Mouse (Mus musculus): Measurements from ENCODE around the gene Nol12. TPM values are rescaled to one million over a fixed set of nuclear protein-coding genes. Genes with fewer than 3 reads are reported as not detected.

Nol12 gene
- polyA plus RNA-seq, 1 experiment from 2014 or later, result 20.3 TPM

GRCm38 (mm10) chr15:78989152-78990092 is 54.7 kb downstream of the Nol12 start:
- no peak for ATAC-seq
- Histone ChIP-seq H3K27me3 (ENCODE audit: insufficient read depth, low read length) (no peaks in the 10 kb centered on the region), H3K27ac (ENCODE audit: low read depth) (no peak overlapping the region), H3K4me2 (ENCODE audit: low read depth, low read length) (no peak overlapping the region), H3K9me3 (ENCODE audit: low read length) (no peaks in the 10 kb centered on the region), H3K9ac (replicated peaks) (no peak overlapping the region), H3K4me1 (ENCODE audit: insufficient read depth) (peaks cover 8% of the 10 kb centered on the region; the same call in 1 of the 2 replicates), H3K36me3 (replicated peaks; ENCODE audit: insufficient read depth, low read length) (peaks cover 54% of the 10 kb centered on the region), H3K4me3 (ENCODE audit: low read depth, low read length) (no peak overlapping the region)
- DNase-seq, result no peak
- no peak for TF ChIP-seq EP300 (IDR thresholded peaks at IDR 0.05; ENCODE audit: low read depth)
- no peak for TF ChIP-seq CTCF (IDR thresholded peaks at IDR 0.05; ENCODE audit: low read depth)
- 86% methylated on average over 14 of the region's 14 CpGs for WGBS (ENCODE audit: insufficient replicate concordance)

- Histone ChIP-seq H3K4me2 (ENCODE audit: low read depth, low read length) (no peak overlapping the region), H3K4me1 (ENCODE audit: insufficient read depth) (peaks cover 4% of the 10 kb centered on the region; the same call in 1 of the 2 replicates), H3K27ac (ENCODE audit: low read depth) (no peak overlapping the region), H3K9me3 (ENCODE audit: low read length) (no peaks in the 10 kb centered on the region), H3K27me3 (ENCODE audit: insufficient read depth, low read length) (no peaks in the 10 kb centered on the region), H3K36me3 (replicated peaks; ENCODE audit: insufficient read depth, low read length) (peaks cover 59% of the 10 kb centered on the region), H3K9ac (replicated peaks) (no peak overlapping the region), H3K4me3 (ENCODE audit: low read depth, low read length) (no peak overlapping the region)
- no peak for DNase-seq
- TF ChIP-seq CTCF (IDR thresholded peaks at IDR 0.05; ENCODE audit: low read depth), result no peak
- no peak for TF ChIP-seq EP300 (IDR thresholded peaks at IDR 0.05; ENCODE audit: low read depth)
- 93% methylated on average over 9 of the region's 9 CpGs for WGBS (ENCODE audit: insufficient replicate concordance)
- no peak for ATAC-seq
Measured at GRCm38 (mm10) chr15:78990093-78990463, 55.3 kb downstream of the Nol12 start.

DNA sequence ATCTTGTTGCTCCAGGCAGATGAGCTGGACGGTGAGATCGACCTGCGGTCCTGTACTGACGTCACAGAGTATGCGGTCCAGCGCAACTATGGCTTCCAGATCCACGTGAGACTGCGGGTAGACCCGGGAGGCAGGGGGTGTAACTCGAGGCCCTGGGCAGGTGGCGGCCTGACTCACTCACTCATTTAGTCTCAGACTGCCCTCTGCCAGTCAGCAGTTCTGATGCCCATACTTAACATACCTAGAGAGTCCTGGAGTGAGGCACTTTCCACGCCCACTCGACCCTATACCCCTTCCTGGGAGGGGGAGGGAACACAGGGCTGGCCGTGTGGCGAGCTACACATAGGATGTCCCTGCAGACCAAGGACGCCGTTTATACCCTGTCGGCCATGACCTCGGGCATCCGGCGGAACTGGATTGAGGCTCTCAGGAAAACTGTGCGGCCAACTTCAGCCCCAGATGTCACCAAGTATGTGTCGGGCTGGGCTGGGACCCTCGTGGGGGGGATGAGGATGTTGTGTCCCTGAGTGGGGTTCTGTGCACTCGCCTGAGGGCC is 56.3 kb downstream of the Nol12 start:
- H3K4me2 ChIP-seq (ENCODE audit: low read depth, low read length), result no peak overlapping the region
- H3K4me3 ChIP-seq (ENCODE audit: low read depth, low read length), result no peak overlapping the region
- no peak overlapping the region for H3K27ac ChIP-seq (ENCODE audit: low read depth)
- peaks cover 68% of the 10 kb centered on the region for H3K36me3 ChIP-seq (replicated peaks; ENCODE audit: insufficient read depth, low read length)
- ATAC-seq (no peak), DNase-seq (no peak)
- H3K4me1 ChIP-seq (ENCODE audit: insufficient read depth), result peaks cover 5% of the 10 kb centered on the region
- H3K27me3 ChIP-seq (ENCODE audit: insufficient read depth, low read length), result no peaks in the 10 kb centered on the region
- no peaks in the 10 kb centered on the region for H3K9me3 ChIP-seq (ENCODE audit: low read length)
- H3K9ac ChIP-seq (replicated peaks), result no peak overlapping the region
- WGBS (ENCODE audit: insufficient replicate concordance), result 90% methylated on average over 25 of the region's 25 CpGs
- TF ChIP-seq EP300 (IDR thresholded peaks at IDR 0.05; ENCODE audit: low read depth) (no peak), CTCF (IDR thresholded peaks at IDR 0.05; ENCODE audit: low read depth) (no peak)

DNA sequence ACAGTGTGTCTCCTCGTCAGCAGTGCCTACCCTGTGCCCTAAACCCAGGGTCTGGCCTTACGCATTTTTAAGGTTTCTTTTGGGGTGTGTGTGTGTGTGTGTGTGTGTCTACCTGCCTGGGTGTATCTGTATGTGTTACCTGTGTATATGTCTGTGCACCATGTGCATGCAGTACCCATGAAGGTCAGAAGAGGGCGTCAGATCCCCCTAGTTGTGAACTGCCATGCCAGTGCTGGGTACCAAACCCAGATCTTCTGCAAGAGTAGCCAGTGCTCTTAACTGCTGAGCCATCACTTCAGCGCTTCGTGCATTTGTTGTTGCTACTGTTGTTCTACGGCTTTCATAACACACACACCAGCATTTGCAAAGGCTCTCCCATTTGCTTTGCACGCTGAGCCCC is 57.5 kb downstream of the Nol12 start:
- Histone ChIP-seq H3K27me3 (ENCODE audit: insufficient read depth, low read length) (no peaks in the 10 kb centered on the region), H3K9ac (replicated peaks) (no peak overlapping the region), H3K4me2 (ENCODE audit: low read depth, low read length) (no peak overlapping the region), H3K9me3 (ENCODE audit: low read length) (no peaks in the 10 kb centered on the region), H3K36me3 (replicated peaks; ENCODE audit: insufficient read depth, low read length) (peaks cover 69% of the 10 kb centered on the region), H3K4me1 (ENCODE audit: insufficient read depth) (peaks cover 10% of the 10 kb centered on the region), H3K4me3 (ENCODE audit: low read depth, low read length) (no peak overlapping the region), H3K27ac (ENCODE audit: low read depth) (no peak overlapping the region)
- ATAC-seq (no peak), DNase-seq (no peak)
- 90% methylated on average over 7 of the region's 7 CpGs for WGBS (ENCODE audit: insufficient replicate concordance)
- TF ChIP-seq EP300 (IDR thresholded peaks at IDR 0.05; ENCODE audit: low read depth), result no peak
- peak; percentile 30; the same call in 1 of the 2 replicates for TF ChIP-seq CTCF (IDR thresholded peaks at IDR 0.05; ENCODE audit: low read depth)

GRCm38 (mm10) chr15:78992925-78993324 is 58.2 kb downstream of the Nol12 start:
- TF ChIP-seq EP300 (IDR thresholded peaks at IDR 0.05; ENCODE audit: low read depth), result no peak
- TF ChIP-seq CTCF (IDR thresholded peaks at IDR 0.05; ENCODE audit: low read depth), result no peak
- Histone ChIP-seq H3K4me3 (ENCODE audit: low read depth, low read length) (no peak overlapping the region), H3K4me2 (ENCODE audit: low read depth, low read length) (no peak overlapping the region), H3K36me3 (replicated peaks; ENCODE audit: insufficient read depth, low read length) (peaks cover 69% of the 10 kb centered on the region), H3K9me3 (ENCODE audit: low read length) (no peaks in the 10 kb centered on the region), H3K27ac (ENCODE audit: low read depth) (no peak overlapping the region), H3K9ac (replicated peaks) (no peak overlapping the region), H3K4me1 (ENCODE audit: insufficient read depth) (peaks cover 10% of the 10 kb centered on the region), H3K27me3 (ENCODE audit: insufficient read depth, low read length) (no peaks in the 10 kb centered on the region)
- ATAC-seq (no peak), DNase-seq (no peak)
- 96% methylated on average over 24 of the region's 24 CpGs for WGBS (ENCODE audit: insufficient replicate concordance)

Small RNA genes within 50 kb of the gene (microRNA-seq; reads per million reads assigned to microRNA genes)
- gene Mir6955, result not detected

Other genes with a start within 250 kb of the Nol12 start
- gene Elfn2, start 216.2 kb upstream of the Nol12 start, polyA plus RNA-seq (2015; fragmentation: Nextera tagmentation; extraction: Ambion mirVana), result not detected in 2 replicates
- 4.7 and 4.8 TPM in 2 replicates for gene Mfng, start 161.5 kb upstream of the Nol12 start, polyA plus RNA-seq (2015; fragmentation: Nextera tagmentation; extraction: Ambion mirVana)
- 1.5 and 1.8 TPM in 2 replicates for gene Card10, start 131.9 kb upstream of the Nol12 start, polyA plus RNA-seq (2015; fragmentation: Nextera tagmentation; extraction: Ambion mirVana)
- gene Cdc42ep1, start 92.3 kb upstream of the Nol12 start, polyA plus RNA-seq (2015; fragmentation: Nextera tagmentation; extraction: Ambion mirVana), result 12.6 and 19.8 TPM in 2 replicates
- gene Lgals2, start 79.4 kb upstream of the Nol12 start, polyA plus RNA-seq (2015; fragmentation: Nextera tagmentation; extraction: Ambion mirVana), result 3.4 TPM in 2 replicates
- gene Gga1, start 57.7 kb upstream of the Nol12 start, polyA plus RNA-seq (2015; fragmentation: Nextera tagmentation; extraction: Ambion mirVana), result 12.9 and 14.8 TPM in 2 replicates
- 0.07 TPM in 1 of 2 replicates, not detected in the other for gene Gm49510, start 35.3 kb upstream of the Nol12 start, polyA plus RNA-seq (2015; fragmentation: Nextera tagmentation; extraction: Ambion mirVana)
- 7.4 and 8.2 TPM in 2 replicates for gene Sh3bp1, start 35.2 kb upstream of the Nol12 start, polyA plus RNA-seq (2015; fragmentation: Nextera tagmentation; extraction: Ambion mirVana)
- gene Pdxp, start 21.0 kb upstream of the Nol12 start, polyA plus RNA-seq (2015; fragmentation: Nextera tagmentation; extraction: Ambion mirVana), result 1.9 and 2.1 TPM in 2 replicates
- 93.4 and 102 TPM in 2 replicates for gene Lgals1, start 8.2 kb upstream of the Nol12 start, polyA plus RNA-seq (2015; fragmentation: Nextera tagmentation; extraction: Ambion mirVana)
- 11.9 and 12.7 TPM in 2 replicates for gene Triobp, start 12.8 kb downstream of the Nol12 start, polyA plus RNA-seq (2015; fragmentation: Nextera tagmentation; extraction: Ambion mirVana)
- 125 and 140 TPM in 2 replicates for gene H1f0, start 93.5 kb downstream of the Nol12 start, polyA plus RNA-seq (2015; fragmentation: Nextera tagmentation; extraction: Ambion mirVana)
- 0.08 and 0.16 TPM in 2 replicates for gene Galr3, start 107.0 kb downstream of the Nol12 start, polyA plus RNA-seq (2015; fragmentation: Nextera tagmentation; extraction: Ambion mirVana)
- gene Ankrd54, start 128.0 kb downstream of the Nol12 start, polyA plus RNA-seq (2015; fragmentation: Nextera tagmentation; extraction: Ambion mirVana), result 21.3 and 22.5 TPM in 2 replicates
- gene Eif3l, start 140.2 kb downstream of the Nol12 start, polyA plus RNA-seq (2015; fragmentation: Nextera tagmentation; extraction: Ambion mirVana), result 70.9 and 76.4 TPM in 2 replicates
- gene Micall1, start 174.0 kb downstream of the Nol12 start, polyA plus RNA-seq (2015; fragmentation: Nextera tagmentation; extraction: Ambion mirVana), result 0.92 and 1.3 TPM in 2 replicates
- gene Polr2f, start 206.1 kb downstream of the Nol12 start, polyA plus RNA-seq (2015; fragmentation: Nextera tagmentation; extraction: Ambion mirVana), result 129 and 130 TPM in 2 replicates
- gene 1700088E04Rik, start 206.3 kb downstream of the Nol12 start, polyA plus RNA-seq (2015; fragmentation: Nextera tagmentation; extraction: Ambion mirVana), result 0.72 and 1.2 TPM in 2 replicates
- gene Sox10, start 230.3 kb downstream of the Nol12 start, polyA plus RNA-seq (2015; fragmentation: Nextera tagmentation; extraction: Ambion mirVana), result 0.07 and 0.08 TPM in 2 replicates

Measured in liver, postnatal 0 days (tissue).